Mouse (Mus musculus): ENCODE results near the gene Kctd2.

The Kctd2 gene

GRCm38 (mm10) chr11:115400630-115401391 is 19.1 kb upstream of the Kctd2 start:
- DNase-seq: peak; percentile 85 to 86

GRCm38 (mm10) chr11:115403338-115404124 is 16.4 kb upstream of the Kctd2 start, which contains the start of gene Mrpl58:
Gene Mrpl58, plus strand, starts transcription at chr11:115403752.
- DNase-seq: peak; percentile 94 to 95

- no peak for DNase-seq
These were observed 14.2 kb upstream of the Kctd2 start for GRCm38 (mm10) chr11:115405723-115406122.

DNA sequence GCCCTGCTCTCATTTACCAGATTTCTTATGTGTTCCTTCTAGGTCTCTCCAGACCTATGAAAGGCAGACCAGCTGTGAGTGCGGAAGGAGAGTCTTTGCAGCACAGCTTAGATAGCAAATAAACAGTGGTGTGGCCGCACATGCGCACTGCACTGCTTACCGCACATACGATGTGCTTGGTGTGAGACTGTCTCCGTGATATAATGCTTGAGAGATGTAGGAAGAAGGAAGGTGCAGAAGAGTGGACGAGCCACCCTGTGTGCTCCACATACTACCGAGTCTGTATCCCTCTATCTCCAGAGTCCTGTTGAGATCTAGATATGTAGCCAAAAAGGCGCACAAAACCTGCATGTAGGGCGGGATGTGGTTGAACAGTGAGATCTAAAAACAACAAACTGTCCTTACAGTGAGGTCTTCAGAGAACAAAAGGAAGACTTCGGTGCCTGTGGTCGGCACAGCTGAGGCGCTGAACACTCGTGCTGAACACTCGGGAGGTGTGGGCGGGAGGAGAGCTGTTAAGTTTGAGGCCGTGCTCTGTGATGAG is 13.0 kb upstream of the Kctd2 start:
- DNase-seq: no peak

DNA sequence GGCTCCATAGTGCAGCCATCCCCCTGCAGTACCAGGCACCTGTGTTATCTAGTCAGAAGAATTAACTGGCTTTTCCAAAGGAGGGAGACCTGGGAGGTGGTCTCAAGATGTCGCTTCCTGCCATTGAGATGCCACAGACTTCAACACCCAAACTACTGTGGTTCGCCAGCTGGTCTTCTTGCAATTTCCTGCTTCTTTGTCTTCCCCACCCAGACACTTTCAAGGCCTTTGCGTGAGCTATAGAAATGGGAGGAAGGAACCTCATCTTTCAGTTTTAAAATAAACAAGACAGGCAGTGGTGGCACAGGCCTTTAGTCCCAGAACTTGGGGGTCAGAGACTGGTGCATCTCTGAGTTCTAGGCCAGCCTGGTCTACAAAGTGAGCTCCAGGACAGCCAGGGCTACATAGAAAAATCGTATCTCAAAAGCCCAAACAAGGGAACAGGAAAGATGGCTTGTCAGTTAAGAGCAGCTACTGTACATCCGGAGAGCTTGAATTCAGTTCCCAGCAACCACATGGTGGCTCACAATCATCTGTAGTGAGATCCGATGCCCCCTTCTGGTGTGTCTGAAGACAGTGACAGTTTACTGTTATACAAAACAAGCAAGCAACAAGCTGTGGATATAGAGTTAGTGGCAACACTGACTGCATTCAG is 11.5 kb upstream of the Kctd2 start:
- no peak for DNase-seq

- DNase-seq: no peak
These were observed 10.4 kb upstream of the Kctd2 start for GRCm38 (mm10) chr11:115409556-115409955.

DNA sequence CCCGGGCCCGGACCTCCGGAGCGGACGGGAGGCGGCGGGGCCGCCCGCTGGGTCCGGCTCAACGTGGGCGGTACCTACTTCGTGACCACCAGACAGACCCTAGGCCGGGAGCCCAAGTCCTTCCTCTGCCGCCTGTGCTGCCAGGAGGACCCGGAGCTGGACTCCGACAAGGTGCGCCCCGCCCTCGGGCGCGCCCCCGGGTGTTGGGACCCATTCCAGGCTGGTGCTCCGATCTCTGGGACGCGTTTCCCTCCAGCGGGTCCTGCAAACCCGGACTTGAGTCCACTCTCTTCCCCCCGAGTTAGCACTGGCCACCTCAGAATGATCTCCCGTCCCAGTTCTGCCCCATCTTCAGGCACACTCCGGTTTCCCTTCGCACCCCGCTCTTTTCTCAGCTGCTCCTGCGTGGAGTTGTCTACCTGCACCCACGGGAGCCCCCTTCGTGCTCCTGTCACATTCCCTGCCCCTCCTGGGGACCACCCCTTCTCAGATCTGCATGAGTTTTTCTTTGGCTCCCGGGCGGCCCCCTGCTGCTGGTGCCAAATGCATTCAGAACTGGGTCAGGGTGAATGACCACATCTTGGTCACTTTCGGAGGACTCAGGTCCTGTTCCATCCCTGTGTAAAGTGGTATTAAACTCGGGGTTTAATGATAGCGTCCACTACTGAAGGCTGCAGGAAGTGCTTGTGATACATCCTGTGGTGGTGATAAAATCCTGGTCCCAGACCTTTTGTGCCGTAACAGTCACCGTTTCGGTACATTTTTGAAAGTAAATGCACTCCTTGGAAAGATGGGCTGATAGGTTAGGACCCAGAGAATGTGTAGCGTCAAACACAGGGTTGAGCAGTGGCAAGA is 635 bp downstream of the Kctd2 start:
- peak; percentile 86 for DNase-seq

- DNase-seq: peak; percentile 65 to 66
These were observed 1.4 kb downstream of the Kctd2 start for GRCm38 (mm10) chr11:115421328-115421727.

- DNase-seq: no peak
These were observed 2.0 kb downstream of the Kctd2 start for GRCm38 (mm10) chr11:115421972-115422371.

GRCm38 (mm10) chr11:115423091-115423490 is 3.2 kb downstream of the Kctd2 start:
- DNase-seq: no peak

DNA sequence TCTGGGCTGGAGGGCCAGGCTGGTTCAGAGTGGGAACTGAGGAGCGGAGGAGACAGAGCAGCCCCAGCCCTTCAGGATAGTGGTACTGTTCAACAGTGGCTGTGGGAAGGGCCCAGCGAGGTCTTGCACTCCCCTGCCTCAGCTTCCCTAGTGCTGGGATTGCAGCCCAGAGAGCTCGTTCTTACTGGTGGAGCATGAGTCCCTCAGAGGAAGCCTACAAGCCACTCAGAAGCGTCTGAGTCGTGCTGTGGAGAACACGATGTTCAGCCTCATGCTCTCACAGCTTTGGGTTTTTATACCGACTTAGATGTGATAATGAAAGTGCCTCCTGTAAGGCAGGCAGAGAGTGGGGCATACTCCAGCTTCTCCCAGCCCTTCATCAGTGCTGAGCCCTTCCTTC is 4.7 kb downstream of the Kctd2 start:
- no peak for DNase-seq

DNA sequence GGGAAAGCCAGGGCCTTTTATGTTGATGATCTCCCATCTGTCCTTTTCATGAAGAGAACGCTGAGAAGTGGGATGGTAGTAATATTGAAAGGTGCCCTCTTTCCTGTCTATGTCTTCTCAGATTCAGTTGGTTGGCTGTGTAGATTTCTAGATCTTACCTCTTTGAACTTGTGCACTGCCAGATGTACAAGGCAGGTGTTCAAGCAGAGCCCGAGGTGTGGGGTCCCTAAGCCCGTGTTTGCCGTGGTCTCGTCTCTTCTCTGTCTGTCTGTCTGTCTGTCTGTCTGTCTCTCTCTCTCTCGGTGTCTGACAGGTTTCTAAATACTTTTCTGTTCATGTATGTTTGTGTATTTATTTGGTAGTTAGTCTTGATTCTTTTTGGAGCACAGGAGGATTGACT is 5.7 kb downstream of the Kctd2 start:
- no peak for DNase-seq

DNA sequence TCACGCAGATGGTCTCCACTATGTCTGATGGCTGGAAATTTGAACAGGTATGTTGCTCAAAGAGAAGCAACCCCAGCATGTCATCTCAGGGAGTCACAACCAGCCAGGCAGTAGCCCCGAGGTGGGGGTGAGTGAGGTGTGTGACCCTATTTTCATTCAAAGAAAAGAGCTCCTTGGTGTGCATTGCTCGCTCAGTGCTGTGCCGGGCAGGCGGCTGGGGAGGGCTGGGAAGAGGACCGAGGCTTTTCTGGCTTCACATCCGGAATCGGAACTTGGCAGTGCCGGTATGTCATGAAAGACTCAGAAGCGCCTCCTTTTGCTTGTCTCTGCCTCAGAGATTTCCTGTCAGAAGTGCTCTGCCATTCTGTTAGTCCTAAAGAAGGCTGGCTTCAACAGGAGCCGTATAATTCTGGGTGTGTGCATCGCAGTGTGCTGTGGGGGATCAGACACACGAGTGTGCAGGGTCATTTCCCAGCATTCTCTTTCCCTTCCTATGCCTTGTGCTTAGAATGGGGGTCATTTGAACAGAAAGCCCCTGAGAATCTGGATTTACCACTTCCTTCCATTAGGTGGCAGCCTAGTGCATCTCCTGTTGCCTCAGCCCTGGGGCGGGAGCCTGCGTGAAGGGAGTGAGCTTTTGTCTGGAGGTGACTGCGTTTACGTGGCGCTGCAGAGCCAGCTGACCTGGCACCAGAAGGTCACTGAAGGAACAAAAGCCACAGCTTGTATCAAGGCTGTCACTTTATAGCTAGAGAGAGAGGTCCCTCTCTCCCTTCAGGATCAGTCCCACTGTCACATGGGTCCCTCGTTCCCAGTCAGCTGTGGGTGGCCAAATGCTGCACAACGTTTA is 7.8 kb downstream of the Kctd2 start:
- DNase-seq: peak; percentile 88 to 90

- DNase-seq: peak; percentile 77 to 83
These were observed 9.4 kb downstream of the Kctd2 start for GRCm38 (mm10) chr11:115429307-115429706.

DNA sequence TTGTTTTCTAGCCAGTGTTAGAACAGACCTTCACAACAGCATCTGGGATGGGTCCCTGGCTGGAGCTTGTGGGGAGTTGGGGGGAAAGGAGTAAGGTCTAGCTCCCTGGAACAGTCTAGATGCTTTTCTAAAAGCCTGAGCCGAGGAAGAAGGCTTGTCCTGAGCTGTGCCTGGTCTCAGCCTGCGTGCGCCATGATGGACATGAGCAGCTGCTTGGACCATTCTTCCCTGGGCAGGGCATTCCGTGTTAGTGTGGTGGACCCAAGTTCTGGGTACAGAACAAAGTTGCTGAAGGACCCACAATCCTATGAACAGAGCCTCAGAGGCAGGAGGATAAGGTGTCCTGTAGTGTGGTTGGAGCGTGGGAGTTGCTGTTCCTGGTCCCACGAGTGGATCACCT is 10.6 kb downstream of the Kctd2 start:
- DNase-seq: no peak

DNA sequence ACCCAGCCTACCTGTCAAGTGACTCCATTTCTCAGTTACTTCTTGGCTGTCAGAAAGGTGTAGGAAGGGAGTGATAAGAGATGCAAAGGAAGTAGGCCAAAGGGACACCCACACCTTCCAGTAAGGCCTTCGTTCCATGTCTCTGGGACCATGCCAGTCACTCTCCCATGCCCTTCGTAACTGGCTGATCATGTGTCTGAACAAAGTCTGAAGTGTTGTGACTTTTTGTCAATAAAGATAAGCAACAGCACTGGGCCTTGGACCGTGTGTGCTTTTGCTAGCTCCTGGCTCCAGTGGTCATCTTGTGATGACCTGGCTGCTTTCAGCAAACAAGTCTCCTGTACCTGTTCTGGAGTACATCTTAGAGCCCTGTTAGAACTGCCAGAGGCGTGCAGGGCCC is 12.9 kb downstream of the Kctd2 start:
- DNase-seq: no peak

DNA sequence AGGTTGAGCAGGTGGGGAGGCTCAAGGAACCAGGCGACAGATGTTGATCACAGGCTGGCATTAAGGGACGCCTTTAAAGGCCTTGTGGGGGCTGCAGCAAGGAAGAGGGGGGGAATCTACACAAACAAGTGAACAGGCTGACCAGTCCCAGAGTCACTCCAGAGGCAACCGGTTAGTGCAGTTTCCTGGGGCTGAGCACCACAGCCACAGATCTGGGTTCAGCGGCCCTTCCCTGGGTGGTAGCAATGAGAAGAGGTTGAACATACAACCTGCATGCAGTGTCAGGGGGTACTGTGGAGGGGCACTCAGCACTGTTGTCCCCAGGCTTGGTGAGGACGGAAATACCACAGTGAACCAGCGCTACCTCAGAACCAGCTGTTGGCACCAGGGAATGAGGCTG is 13.4 kb downstream of the Kctd2 start:
- DNase-seq: no peak

- DNase-seq: peak; percentile 74 to 75
These were observed 15.8 kb downstream of the Kctd2 start for GRCm38 (mm10) chr11:115435596-115436337.

- no peak for DNase-seq
These were observed 17.7 kb downstream of the Kctd2 start for GRCm38 (mm10) chr11:115437571-115438122.

DNA sequence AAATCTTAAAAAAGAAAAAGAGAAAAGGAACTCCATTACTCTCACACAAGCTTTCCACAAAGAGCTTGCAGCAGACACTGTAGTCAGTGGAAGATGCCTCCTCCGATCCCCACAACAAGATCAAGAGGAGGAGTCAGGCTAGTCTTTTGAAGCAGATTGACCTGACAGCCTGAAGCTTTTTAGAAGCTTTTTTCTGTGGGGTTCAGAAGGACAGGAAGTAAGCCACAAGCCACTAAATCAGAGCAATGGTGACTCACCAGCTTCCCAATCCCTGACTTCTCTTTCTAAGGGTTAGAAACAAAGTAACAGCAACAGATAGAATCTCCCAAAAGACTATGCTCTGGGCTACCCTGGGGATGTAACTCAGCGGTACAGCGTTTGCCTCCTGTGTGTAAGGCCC is 19.4 kb downstream of the Kctd2 start:
- DNase-seq: no peak
